Mouse (Mus musculus) testis, adult 2 months (tissue): ENCODE data around the gene Mbtps1. TPM values are rescaled to one million over a fixed set of nuclear protein-coding genes. Genes with fewer than 3 reads are reported as not detected.
A peak's percentile ranks its signal among the peaks of the same experiment; 100 is the strongest.

ENCODE experiments used
- H3K27ac ChIP-seq: fragments of 200-500 bp; 2 replicates; pipeline ENCODE4 v1.5.1; 2012; ENCODE audit warnings: low read depth, low read length; ENCODE audit not compliant: control insufficient read depth, insufficient read depth
- H3K27me3 ChIP-seq: fragments of 200-500 bp; 2 replicates; pipeline ENCODE4 v1.6.1; 2012; ENCODE audit warnings: mild to moderate bottlenecking, low read length, moderate library complexity; ENCODE audit not compliant: control insufficient read depth, insufficient read depth
- H3K36me3 ChIP-seq: fragments of 200-500 bp; 2 replicates; pipeline ENCODE4 v1.6.1; 2012; ENCODE audit warnings: mild to moderate bottlenecking, low read length; ENCODE audit not compliant: control insufficient read depth, insufficient read depth
- H3K4me1 ChIP-seq: fragments of 200-500 bp; 2 replicates; pipeline ENCODE4 v1.6.1; 2012; ENCODE audit warnings: low read length; ENCODE audit not compliant: control insufficient read depth, insufficient read depth
- H3K4me3 ChIP-seq: fragments of 200-500 bp; 2 replicates; pipeline ENCODE4 v1.5.1; 2012; ENCODE audit warnings: low read depth, mild to moderate bottlenecking, low read length, moderate library complexity, mixed read lengths; ENCODE audit not compliant: control insufficient read depth
- CTCF ChIP-seq: fragments of 200-500 bp; IDR thresholded peaks from 2 replicates; pipeline ENCODE4 v1.5.1; 2012; ENCODE audit warnings: low read depth, mild to moderate bottlenecking, inconsistent platforms, low read length, moderate library complexity; ENCODE audit not compliant: control insufficient read depth, insufficient read depth, insufficient replicate concordance
- POLR2A ChIP-seq: fragments of 200-500 bp; IDR thresholded peaks from 2 replicates; pipeline ENCODE4 v1.6.1; 2012; ENCODE audit warnings: low read depth, mild to moderate bottlenecking, inconsistent platforms, low read length, moderate library complexity; ENCODE audit not compliant: control insufficient read depth
- polyA plus RNA-seq: library from polyadenylated mRNA; depleted of rRNA; stranded (reverse); fragments of >200 nt; gene quantifications from 2 replicates; pipeline ENCODE4 v1.2.3, GENCODE M21; 2012; rRNA removed

Gene Mbtps1
- polyA plus RNA-seq, 1 experiment = 25.2 TPM

- TF ChIP-seq CTCF (no peak), POLR2A (no peak)
- Histone ChIP-seq H3K27ac (no peak overlapping the region), H3K36me3 (no peaks in the 10 kb centered on the region), H3K27me3 (no peaks in the 10 kb centered on the region), H3K4me3 (no peak overlapping the region), H3K4me1 (peaks cover 27% of the 10 kb centered on the region)
Observed at GRCm38 (mm10) chr8:119468091-119468490, 90.4 kb downstream of the Mbtps1 start.

GRCm38 (mm10) chr8:119466794-119467193 lies 91.7 kb downstream of the Mbtps1 start:
- Histone ChIP-seq H3K36me3 (no peaks in the 10 kb centered on the region), H3K4me1 (peaks cover 27% of the 10 kb centered on the region), H3K27ac (peak overlapping the region; percentile 82; the same call in 1 of the 2 replicates), H3K4me3 (peak overlapping the region; percentile 48), H3K27me3 (no peaks in the 10 kb centered on the region)
- TF ChIP-seq POLR2A (no peak), CTCF (no peak)

- H3K27ac ChIP-seq = peak overlapping the region; percentile 82; the same call in 1 of the 2 replicates
- H3K4me1 ChIP-seq = peaks cover 27% of the 10 kb centered on the region
Observed at GRCm38 (mm10) chr8:119466105-119466504, 92.4 kb downstream of the Mbtps1 start.

GRCm38 (mm10) chr8:119463709-119464108 lies 94.8 kb downstream of the Mbtps1 start:
- TF ChIP-seq POLR2A = no peak
- TF ChIP-seq CTCF = no peak
- Histone ChIP-seq H3K36me3 (no peaks in the 10 kb centered on the region), H3K4me3 (no peak overlapping the region), H3K4me1 (peaks cover 27% of the 10 kb centered on the region), H3K27me3 (no peaks in the 10 kb centered on the region), H3K27ac (no peak overlapping the region)

More at GRCm38 (mm10) chr8:119466105-119466504, 92.4 kb downstream of the Mbtps1 start:
- Histone ChIP-seq H3K27me3 (no peaks in the 10 kb centered on the region), H3K36me3 (no peaks in the 10 kb centered on the region), H3K4me3 (peak overlapping the region; percentile 48)
- TF ChIP-seq CTCF (no peak), POLR2A (peak; percentile 65; the same call in 1 of the 2 replicates)

- no peak overlapping the region for H3K4me3 ChIP-seq
- H3K36me3 ChIP-seq = no peaks in the 10 kb centered on the region
- H3K4me1 ChIP-seq = peaks cover 19% of the 10 kb centered on the region
- H3K27ac ChIP-seq = no peak overlapping the region
- no peak for TF ChIP-seq POLR2A
- no peak for TF ChIP-seq CTCF
- no peaks in the 10 kb centered on the region for H3K27me3 ChIP-seq
Observed at GRCm38 (mm10) chr8:119461356-119461755, 97.2 kb downstream of the Mbtps1 start.

GRCm38 (mm10) chr8:119459724-119460123 lies 98.8 kb downstream of the Mbtps1 start:
- Histone ChIP-seq H3K27me3 (no peaks in the 10 kb centered on the region), H3K4me1 (peaks cover 3% of the 10 kb centered on the region; the same call in 1 of the 2 replicates), H3K27ac (no peak overlapping the region), H3K36me3 (no peaks in the 10 kb centered on the region), H3K4me3 (no peak overlapping the region)
- TF ChIP-seq CTCF = no peak
- no peak for TF ChIP-seq POLR2A

Other genes with a start within 250 kb of the Mbtps1 start
- gene Hsbp1, start 214.2 kb downstream of the Mbtps1 start, polyA plus RNA-seq = 637 and 782 TPM in 2 replicates
- gene Mlycd, start 163.9 kb downstream of the Mbtps1 start, polyA plus RNA-seq = 5.3 and 5.4 TPM in 2 replicates
- 437 and 440 TPM in 2 replicates for gene Osgin1, start 124.6 kb downstream of the Mbtps1 start, polyA plus RNA-seq
- 14.8 and 16.0 TPM in 2 replicates for gene Necab2, start 112.0 kb downstream of the Mbtps1 start, polyA plus RNA-seq
- 1.3 and 1.4 TPM in 2 replicates for gene Slc38a8, start 57.0 kb downstream of the Mbtps1 start, polyA plus RNA-seq
- 12.7 and 12.9 TPM in 2 replicates for gene Hsdl1, start 16.4 kb upstream of the Mbtps1 start, polyA plus RNA-seq
- gene Dnaaf1, start 16.5 kb upstream of the Mbtps1 start, polyA plus RNA-seq = 577 and 660 TPM in 2 replicates
- gene Taf1c, start 46.5 kb upstream of the Mbtps1 start, polyA plus RNA-seq = 6.3 and 6.9 TPM in 2 replicates
- gene Adad2, start 54.0 kb upstream of the Mbtps1 start, polyA plus RNA-seq = 48.7 and 54.3 TPM in 2 replicates
- 12.3 and 13.3 TPM in 2 replicates for gene Kcng4, start 76.9 kb upstream of the Mbtps1 start, polyA plus RNA-seq
- 25.8 and 26.9 TPM in 2 replicates for gene Wfdc1, start 107.6 kb upstream of the Mbtps1 start, polyA plus RNA-seq
- 1.2 and 1.4 TPM in 2 replicates for gene Atp2c2, start 141.3 kb upstream of the Mbtps1 start, polyA plus RNA-seq
- 6.4 and 6.8 TPM in 2 replicates for gene Tldc1, start 219.7 kb upstream of the Mbtps1 start, polyA plus RNA-seq